Mouse (Mus musculus) kidney, embryonic 16.5 days (tissue): ENCODE data around the gene Nucb1. TPM values are rescaled to one million over a fixed set of nuclear protein-coding genes. Genes with fewer than 3 reads are reported as not detected.

Experiments used
- ATAC-seq: fragments of 200-750 bp; cut with Nextera tagmentation; 2 replicates; pipeline ENCODE4 v1.8.0; 2017; ENCODE audit warnings: moderate TSS enrichment; ENCODE audit not compliant: low FRiP score, low TSS enrichment
- H3K27ac ChIP-seq: fragments of 300-500 bp; sonication (generic); 2 replicates; pipeline ENCODE4 v1.5.1; 2014; ENCODE audit warnings: low read length
- H3K27me3 ChIP-seq: fragments of 300-500 bp; sonication (generic); 2 replicates; pipeline ENCODE4 v1.6.1; 2014; ENCODE audit warnings: low read length, control low read depth, mixed read lengths; ENCODE audit not compliant: insufficient read depth
- H3K36me3 ChIP-seq: fragments of 300-500 bp; sonication (generic); 2 replicates; pipeline ENCODE4 v1.6.1; 2014; ENCODE audit warnings: low read length, control low read depth, mixed read lengths; ENCODE audit not compliant: insufficient read depth
- H3K4me1 ChIP-seq: fragments of 300-500 bp; sonication (generic); 2 replicates; pipeline ENCODE4 v1.6.1; 2014; ENCODE audit warnings: low read length, control low read depth, mixed read lengths; ENCODE audit not compliant: insufficient read depth
- H3K4me2 ChIP-seq: fragments of 300-500 bp; sonication (generic); replicated peaks from 2 replicates; pipeline ENCODE4 v1.6.1; 2014; ENCODE audit warnings: low read depth, low read length
- H3K4me3 ChIP-seq: fragments of 300-500 bp; sonication (generic); 2 replicates; pipeline ENCODE4 v1.5.1; 2014; ENCODE audit warnings: mild to moderate bottlenecking, low read length
- H3K9ac ChIP-seq: fragments of 300-500 bp; sonication (generic); replicated peaks from 2 replicates; pipeline ENCODE4 v1.6.1; 2014; ENCODE audit warnings: low read length
- H3K9me3 ChIP-seq: fragments of 300-500 bp; sonication (generic); 2 replicates; pipeline ENCODE4 v1.6.1; 2016; ENCODE audit warnings: low read length, control low read depth
- WGBS: fragments of 180-500 bp; shearing (Covaris S2); extraction: QIAGEN DNeasy Blood & Tissue Kit; methylation state at CpG from one replicate; pipeline ENCODE4 v1.1.7; 2014; 5-methylcytosine and 5-hydroxymethylcytosine counted together
- polyA plus RNA-seq: library from polyadenylated mRNA; unstranded; fragments of >200 nt; fragmentation: Nextera tagmentation; extraction: Ambion mirVana; gene quantifications from 2 replicates; pipeline ENCODE4 v1.2.1, GENCODE M21; 2015

Gene Nucb1
- polyA plus RNA-seq, 1 experiment from 2014 or later, result 299 TPM

DNA sequence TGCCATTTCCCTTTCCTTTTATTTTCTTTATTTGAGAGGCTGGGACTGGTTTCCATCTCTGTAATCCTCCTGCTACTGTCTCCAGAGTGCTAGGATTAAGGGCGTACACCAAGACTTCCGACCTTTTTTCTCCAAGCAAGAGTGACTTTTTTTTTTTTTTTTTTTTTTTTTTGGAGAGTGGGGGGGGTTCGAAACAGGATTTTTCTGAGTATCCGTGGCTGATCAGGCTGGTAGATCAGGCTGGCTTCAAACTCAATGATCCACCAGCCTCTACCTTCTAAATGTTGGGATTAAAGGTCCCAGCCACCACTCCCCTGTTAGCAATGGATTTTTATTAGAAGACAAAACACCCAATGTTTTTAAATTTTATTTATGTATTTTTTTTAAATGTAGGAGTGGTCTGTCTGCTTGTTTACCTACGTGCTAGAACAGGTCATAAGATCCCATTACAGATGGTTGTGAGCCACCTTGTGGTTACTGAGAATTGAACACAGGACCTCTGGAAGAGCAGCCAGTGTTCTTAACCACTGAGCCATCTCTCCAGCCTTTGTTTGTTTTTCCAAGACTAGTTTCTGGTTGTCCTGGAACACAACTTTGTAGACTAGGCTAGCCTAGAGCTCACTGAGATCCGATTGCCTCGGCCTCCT lies 16.4 kb upstream of the Nucb1 start:
- WGBS, result 21% methylated on average over 7 of the region's 7 CpGs
- Histone ChIP-seq H3K27me3 (no peaks in the 10 kb centered on the region), H3K4me1 (peaks cover 52% of the 10 kb centered on the region), H3K9ac (peak overlapping the region; percentile 80), H3K4me2 (peak overlapping the region; percentile 89), H3K27ac (peak overlapping the region; percentile 85), H3K36me3 (no peaks in the 10 kb centered on the region), H3K9me3 (no peaks in the 10 kb centered on the region), H3K4me3 (peak overlapping the region; percentile 76)
- ATAC-seq, result no peak

DNA sequence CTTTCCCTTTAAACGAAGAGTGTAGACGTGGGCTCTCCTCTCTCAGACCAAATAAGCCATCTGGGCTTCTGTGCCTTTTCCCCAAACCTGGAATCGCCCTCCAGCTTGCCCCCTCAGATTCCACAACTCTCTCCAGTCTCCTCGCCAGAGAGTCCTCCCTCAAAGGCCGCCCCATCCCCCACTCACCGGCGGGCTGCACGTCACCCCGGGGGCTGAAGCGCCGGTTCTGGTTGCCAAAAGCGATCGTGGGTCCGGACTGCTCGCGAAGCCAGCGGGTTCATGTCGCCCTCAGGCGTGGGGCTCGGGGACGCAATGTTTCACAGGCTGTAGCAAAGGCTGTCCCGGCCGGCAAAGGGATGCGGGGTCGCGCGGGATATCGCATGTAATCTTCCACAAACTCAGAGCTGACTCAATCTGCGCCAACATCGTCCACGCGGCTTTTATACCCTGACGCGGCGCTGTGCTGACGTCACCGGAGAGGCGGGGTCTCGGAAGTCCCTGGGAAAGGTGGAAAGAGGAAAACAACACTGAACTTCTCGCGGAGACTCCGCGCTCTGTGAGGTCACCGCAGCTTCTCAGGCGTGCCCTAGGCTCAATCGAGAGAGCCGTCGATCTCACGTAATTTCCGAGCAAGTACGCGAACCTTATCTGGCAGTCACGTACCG lies 15.7 kb upstream of the Nucb1 start, which contains the start of the genes Ppp1r15a and Plekha4:
Ppp1r15a (minus strand) TSS at position 460 of the 665 bp plus-strand sequence.
Plekha4 (plus strand) TSS at position 522 of the 665 bp plus-strand sequence.
- under 1% methylated on average over 54 of the region's 54 CpGs for WGBS
- Histone ChIP-seq H3K9ac (peak within 1 kb of the TSS; percentile 80), H3K4me1 (peaks cover 54% of the 10 kb centered on the region)

DNA sequence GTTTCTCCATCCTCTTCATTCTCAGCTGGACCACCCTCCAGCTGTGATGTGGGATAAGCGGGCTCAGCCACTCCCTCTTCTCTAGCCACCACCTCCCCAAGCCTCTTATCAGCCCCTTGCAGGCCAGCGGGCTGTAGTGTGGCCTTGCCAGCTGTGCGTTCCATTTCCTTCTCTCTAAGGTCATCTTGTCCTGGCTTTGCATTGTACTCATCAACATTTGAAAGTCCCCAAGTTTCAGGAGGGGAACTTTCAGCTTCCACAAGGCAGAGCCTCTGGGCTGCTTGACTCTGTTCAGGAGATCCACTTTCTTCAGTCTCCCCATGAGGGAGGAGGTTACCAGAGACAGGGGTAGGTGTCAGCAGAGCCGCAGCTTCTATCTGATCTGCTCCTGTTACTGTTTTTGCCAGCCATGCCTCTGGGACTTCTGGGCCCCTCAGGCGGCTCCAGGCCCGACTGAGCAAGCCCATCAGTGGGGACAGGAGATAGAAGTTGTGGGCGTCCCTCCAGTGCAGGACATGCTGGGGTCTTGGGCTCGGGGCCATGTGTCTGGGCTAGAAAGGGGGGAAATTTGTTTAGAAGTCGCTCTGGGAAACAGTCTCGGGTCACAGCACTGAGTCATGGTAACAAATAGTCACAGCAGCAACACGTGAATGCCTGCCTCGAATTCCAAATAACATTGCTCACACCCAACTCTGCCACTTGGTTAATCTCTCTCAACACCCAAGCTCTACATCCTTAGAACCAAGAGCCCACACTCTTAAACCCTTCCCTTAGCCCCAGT lies 14.8 kb upstream of the Nucb1 start:
- ATAC-seq, result no peak
- Histone ChIP-seq H3K27me3 (no peaks in the 10 kb centered on the region), H3K9me3 (no peaks in the 10 kb centered on the region), H3K4me2 (peak overlapping the region; percentile 89), H3K4me3 (peak overlapping the region; percentile 76), H3K27ac (peak overlapping the region; percentile 85), H3K4me1 (peaks cover 48% of the 10 kb centered on the region), H3K36me3 (no peaks in the 10 kb centered on the region), H3K9ac (peak overlapping the region; percentile 80)
- WGBS, result 14% methylated on average over 12 of the region's 12 CpGs

More for the DNA sequence above, 15.7 kb upstream of the Nucb1 start, which contains the start of the genes Ppp1r15a and Plekha4:
- no peaks in the 10 kb centered on the region for H3K9me3 ChIP-seq
- H3K27ac ChIP-seq, result peak within 1 kb of the TSS; percentile 85
- peak within 1 kb of the TSS; percentile 76 for H3K4me3 ChIP-seq
- H3K4me2 ChIP-seq, result peak within 1 kb of the TSS; percentile 89
- H3K36me3 ChIP-seq, result no peaks in the 10 kb centered on the region
- H3K27me3 ChIP-seq, result no peaks in the 10 kb centered on the region
- ATAC-seq, result peak; percentile 81

DNA sequence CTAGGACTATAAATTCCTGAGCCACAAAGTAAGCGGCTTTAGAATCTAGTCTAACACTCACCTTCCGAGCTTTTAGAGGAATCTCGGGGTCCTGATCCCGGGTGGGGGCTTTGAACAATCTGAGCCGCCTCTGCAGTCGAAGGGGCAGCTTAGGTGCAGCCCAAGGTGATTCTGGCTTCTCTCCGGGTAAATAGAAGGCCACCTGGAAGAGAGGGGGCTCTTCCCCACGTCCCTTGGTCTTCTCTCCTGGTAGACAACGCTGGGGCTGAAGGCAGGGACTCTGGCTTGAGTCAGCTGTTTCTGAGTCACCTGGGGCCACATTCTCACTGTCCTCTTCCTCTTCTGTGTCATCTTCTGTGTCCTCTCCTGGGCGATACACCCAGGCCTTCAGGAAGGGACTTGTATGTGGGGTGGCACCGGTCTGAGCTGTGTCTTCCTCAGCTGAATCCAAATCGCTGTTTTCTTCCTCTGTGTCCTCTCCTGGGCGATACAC lies 13.5 kb upstream of the Nucb1 start:
- no peak overlapping the region for H3K27ac ChIP-seq
- WGBS, result 77% methylated on average over 13 of the region's 13 CpGs
- H3K4me1 ChIP-seq, result peaks cover 35% of the 10 kb centered on the region
- peak overlapping the region; percentile 3; the same call in 1 of the 2 replicates for H3K4me3 ChIP-seq
- no peaks in the 10 kb centered on the region for H3K27me3 ChIP-seq
- H3K9me3 ChIP-seq, result no peaks in the 10 kb centered on the region
- H3K9ac ChIP-seq, result peak overlapping the region; percentile 5; the same call in 1 of the 2 replicates
- H3K4me2 ChIP-seq, result peak overlapping the region; percentile 22
- ATAC-seq, result no peak
- H3K36me3 ChIP-seq, result no peaks in the 10 kb centered on the region

DNA sequence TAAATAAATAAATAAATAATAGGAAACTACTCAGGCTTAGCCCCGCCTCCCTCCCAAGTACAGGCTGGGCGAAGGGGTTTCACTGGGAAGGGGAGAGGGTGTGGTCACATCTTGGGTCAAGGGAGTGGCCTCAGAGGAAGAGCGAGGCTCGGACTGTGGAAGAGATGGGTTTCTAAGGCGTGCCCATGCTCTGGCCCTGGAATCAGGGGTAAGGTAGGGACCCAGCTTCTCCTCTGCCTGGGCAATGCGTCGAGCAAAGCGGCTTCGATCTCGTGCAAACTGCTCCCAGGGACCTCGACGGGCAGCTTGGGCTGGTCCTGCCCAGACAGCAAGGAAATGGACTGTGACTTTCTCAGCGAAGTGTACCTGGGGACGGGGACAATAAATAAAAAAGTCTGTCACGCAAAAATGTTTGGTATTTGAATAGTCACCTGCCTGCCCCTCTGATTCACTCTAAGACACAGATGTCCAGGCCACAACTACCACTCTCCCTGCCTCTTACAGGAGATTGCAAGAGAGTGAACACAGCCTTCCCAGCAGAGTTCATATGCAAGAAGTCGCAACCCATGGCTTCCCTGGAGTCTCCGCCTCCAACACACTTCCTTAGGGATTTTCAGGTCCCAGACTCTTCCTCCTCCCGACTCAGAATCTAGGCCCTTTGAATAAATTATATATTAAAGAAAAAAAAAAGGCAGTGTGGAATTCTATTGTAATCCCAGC lies 12.9 kb upstream of the Nucb1 start:
- H3K27me3 ChIP-seq, result no peaks in the 10 kb centered on the region
- peak overlapping the region; percentile 22 for H3K4me2 ChIP-seq
- no peaks in the 10 kb centered on the region for H3K9me3 ChIP-seq
- peak overlapping the region; percentile 3; the same call in 1 of the 2 replicates for H3K4me3 ChIP-seq
- ATAC-seq, result no peak
- H3K4me1 ChIP-seq, result peaks cover 35% of the 10 kb centered on the region
- WGBS, result 53% methylated on average over 18 of the region's 18 CpGs
- peak overlapping the region; percentile 27 for H3K27ac ChIP-seq
- no peaks in the 10 kb centered on the region for H3K36me3 ChIP-seq
- H3K9ac ChIP-seq, result peak overlapping the region; percentile 5

DNA sequence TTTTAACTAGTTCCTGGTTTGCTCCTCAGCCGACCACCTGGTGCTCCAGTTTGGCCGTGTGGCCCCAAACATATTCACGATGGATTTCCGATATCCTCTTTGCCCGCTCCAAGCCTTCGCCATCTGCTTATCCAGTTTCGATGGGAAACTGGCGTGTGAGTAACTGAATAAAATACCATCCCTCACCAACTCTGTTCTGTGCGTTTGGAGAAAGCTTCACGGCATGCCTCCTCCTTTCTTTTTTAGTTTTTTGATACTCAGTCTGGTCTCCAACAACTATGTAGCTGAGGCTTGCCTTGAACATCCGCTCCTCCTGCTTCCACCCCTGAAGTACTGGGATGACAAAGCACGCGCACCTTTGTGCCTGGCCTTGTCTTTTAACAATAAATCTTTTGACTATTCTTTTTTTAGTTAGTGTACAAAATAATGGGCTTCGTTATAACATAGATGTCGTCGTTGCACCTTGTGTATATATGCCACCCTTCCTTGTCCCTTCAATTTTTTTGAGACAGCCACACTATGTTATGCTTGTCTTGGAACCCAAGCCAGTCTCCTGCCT lies 12.1 kb upstream of the Nucb1 start:
- H3K9me3 ChIP-seq, result no peaks in the 10 kb centered on the region

DNA sequence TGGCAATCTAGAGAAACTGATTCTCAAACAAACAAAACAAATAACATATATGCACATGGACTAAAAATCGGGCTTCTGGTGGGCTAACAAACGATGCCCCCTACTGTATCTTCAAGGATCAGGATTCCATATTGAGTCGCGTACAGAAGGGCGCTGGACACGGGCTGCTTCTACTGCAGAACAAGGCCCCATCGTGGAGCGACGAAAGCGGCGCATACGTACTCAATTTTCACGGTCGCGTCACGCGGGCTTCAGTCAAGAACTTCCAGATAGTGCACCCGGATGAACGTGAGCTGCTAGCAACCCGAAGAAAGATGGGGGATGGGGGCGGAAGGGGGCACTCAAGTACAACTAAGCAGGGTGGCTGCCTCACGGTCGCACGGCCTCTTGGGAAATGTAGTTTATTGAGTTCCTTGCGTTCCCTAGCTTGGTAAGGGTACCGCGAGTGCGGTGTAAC lies 11.6 kb upstream of the Nucb1 start:
- no peaks in the 10 kb centered on the region for H3K36me3 ChIP-seq
- H3K4me3 ChIP-seq, result peak overlapping the region; percentile 61
- H3K9ac ChIP-seq, result peak overlapping the region; percentile 74
- peak overlapping the region; percentile 52 for H3K4me2 ChIP-seq
- peak; percentile 61 for ATAC-seq
- WGBS, result 1% methylated on average over 28 of the region's 28 CpGs
- no peaks in the 10 kb centered on the region for H3K27me3 ChIP-seq
- no peaks in the 10 kb centered on the region for H3K9me3 ChIP-seq
- peak overlapping the region; percentile 86 for H3K27ac ChIP-seq
- peaks cover 32% of the 10 kb centered on the region for H3K4me1 ChIP-seq

More for the DNA sequence above, 12.1 kb upstream of the Nucb1 start:
- Histone ChIP-seq H3K27me3 (no peaks in the 10 kb centered on the region), H3K4me3 (peak overlapping the region; percentile 61), H3K27ac (0 out of 2 replicates have a peak overlapping the region, but pooled peaks have one; percentile 13), H3K4me1 (peaks cover 35% of the 10 kb centered on the region), H3K4me2 (peak overlapping the region; percentile 52), H3K36me3 (no peaks in the 10 kb centered on the region), H3K9ac (peak overlapping the region; percentile 74; the same call in 1 of the 2 replicates)
- 55% methylated on average over 16 of the region's 16 CpGs for WGBS
- no peak for ATAC-seq

DNA sequence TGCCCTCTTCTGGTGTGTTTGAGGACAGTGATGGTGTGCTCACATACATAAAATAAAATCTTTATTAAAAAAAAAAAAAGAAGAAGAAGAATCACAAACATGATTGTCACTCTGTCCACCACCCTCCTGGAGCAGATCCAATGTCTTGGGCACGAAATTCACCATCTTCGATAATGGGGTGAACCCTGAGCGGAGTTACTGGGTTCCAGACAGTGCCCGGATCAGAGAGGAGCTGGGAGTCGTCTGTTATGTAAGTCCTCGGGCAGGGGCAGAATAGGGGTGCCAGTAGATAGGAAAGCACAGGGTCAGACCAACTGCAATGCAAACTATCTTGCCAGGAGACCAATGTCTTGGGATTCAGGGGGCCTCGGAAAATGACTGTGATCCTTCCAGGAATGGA lies 10.4 kb upstream of the Nucb1 start:
- H3K9ac ChIP-seq, result no peak overlapping the region
- WGBS, result 88% methylated on average over 7 of the region's 7 CpGs

More for the DNA sequence above, 10.4 kb upstream of the Nucb1 start:
- H3K4me3 ChIP-seq, result no peak overlapping the region
- H3K27me3 ChIP-seq, result no peaks in the 10 kb centered on the region
- H3K4me2 ChIP-seq, result no peak overlapping the region
- peaks cover 31% of the 10 kb centered on the region for H3K4me1 ChIP-seq
- H3K27ac ChIP-seq, result no peak overlapping the region
- no peak for ATAC-seq
- no peaks in the 10 kb centered on the region for H3K9me3 ChIP-seq
- H3K36me3 ChIP-seq, result no peaks in the 10 kb centered on the region
